Mouse (Mus musculus): ENCODE measurements around the gene Arfip2. TPM values are rescaled to one million over a fixed set of nuclear protein-coding genes. Genes with fewer than 3 reads are reported as not detected.
A peak's percentile ranks its signal among the peaks of the same experiment; 100 is the strongest.

Gene Arfip2
- total RNA-seq (2014; rRNA removed) (4.9 and 7.9 TPM in 2 replicates), polyA plus RNA-seq (2012; rRNA removed) (15.7 and 28.6 TPM in 2 replicates)

DNA sequence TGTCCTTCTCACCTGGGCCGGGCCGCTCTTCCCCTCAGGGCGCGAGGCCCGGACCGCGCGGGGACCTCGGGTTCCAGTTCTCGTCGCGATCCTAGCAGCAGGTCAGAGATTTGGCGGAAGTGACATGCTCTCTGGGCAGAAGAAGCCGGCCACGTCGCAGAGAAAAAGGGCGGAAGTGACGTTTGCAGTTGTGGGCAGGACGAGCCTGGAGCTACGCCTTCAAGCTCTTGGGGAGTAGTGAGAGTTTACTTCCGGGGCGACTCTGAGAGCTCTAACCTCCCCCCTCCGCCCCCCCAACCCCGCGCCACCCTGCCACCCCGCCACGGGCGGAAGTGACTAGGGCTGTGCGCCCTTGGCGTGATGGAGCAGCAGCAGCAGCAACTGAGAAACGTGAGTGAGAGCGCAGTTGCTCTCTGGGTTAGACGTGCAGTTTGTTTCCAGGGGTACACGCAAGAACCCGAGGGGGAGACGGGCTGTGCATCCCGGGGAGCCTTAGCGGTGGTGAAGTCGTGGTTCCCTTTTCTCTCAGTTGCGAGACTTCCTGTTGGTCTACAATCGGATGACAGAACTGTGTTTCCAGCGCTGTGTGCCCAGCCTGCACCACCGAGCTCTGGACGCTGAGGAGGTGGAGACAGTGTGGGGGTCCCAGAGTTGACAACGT lies at the start of gene Arfip2, which contains the start of gene Gm45799:
Gene Arfip2, minus strand, starts transcription at position 184 of the 661 bp plus-strand sequence.
Gene Gm45799, plus strand, starts transcription at position 320 of the 661 bp plus-strand sequence.
- Histone ChIP-seq H3K27me3 (ENCODE audit: control insufficient read depth, insufficient read depth, low read length) (no peaks in the 10 kb centered on the region), H3K4me1 (ENCODE audit: control insufficient read depth, insufficient read depth, low read length) (peaks cover 13% of the 10 kb centered on the region), H3K4me3 (ENCODE audit: insufficient read depth, low read depth, low read length) (peak within 1 kb of the TSS; percentile 94), H3K79me2 (ENCODE audit: control insufficient read depth, insufficient read depth, low read length) (peaks cover 14% of the 10 kb centered on the region; the same call in 1 of the 2 replicates), H3K27ac (replicated peaks; ENCODE audit: insufficient read depth, low read depth, low read length) (peak within 1 kb of the TSS; percentile 86), H3K36me3 (ENCODE audit: control insufficient read depth, insufficient read depth, low read length) (peaks cover 12% of the 10 kb centered on the region; the same call in 1 of the 2 replicates), H3K9ac (ENCODE audit: low read depth, low read length) (peak within 1 kb of the TSS; percentile 90)
- peak; percentile 61 for TF ChIP-seq POLR2A (IDR thresholded peaks at IDR 0.05; ENCODE audit: extremely low read depth, insufficient read depth, low read length)
- no peak for TF ChIP-seq CTCF (IDR thresholded peaks at IDR 0.05; ENCODE audit: low read depth, low read length)
- peak; percentile 97 for DNase-seq (ENCODE audit: extremely low read depth, low read depth, low spot score)
- WGBS, result under 1% methylated on average over 45 of the region's 45 CpGs

DNA sequence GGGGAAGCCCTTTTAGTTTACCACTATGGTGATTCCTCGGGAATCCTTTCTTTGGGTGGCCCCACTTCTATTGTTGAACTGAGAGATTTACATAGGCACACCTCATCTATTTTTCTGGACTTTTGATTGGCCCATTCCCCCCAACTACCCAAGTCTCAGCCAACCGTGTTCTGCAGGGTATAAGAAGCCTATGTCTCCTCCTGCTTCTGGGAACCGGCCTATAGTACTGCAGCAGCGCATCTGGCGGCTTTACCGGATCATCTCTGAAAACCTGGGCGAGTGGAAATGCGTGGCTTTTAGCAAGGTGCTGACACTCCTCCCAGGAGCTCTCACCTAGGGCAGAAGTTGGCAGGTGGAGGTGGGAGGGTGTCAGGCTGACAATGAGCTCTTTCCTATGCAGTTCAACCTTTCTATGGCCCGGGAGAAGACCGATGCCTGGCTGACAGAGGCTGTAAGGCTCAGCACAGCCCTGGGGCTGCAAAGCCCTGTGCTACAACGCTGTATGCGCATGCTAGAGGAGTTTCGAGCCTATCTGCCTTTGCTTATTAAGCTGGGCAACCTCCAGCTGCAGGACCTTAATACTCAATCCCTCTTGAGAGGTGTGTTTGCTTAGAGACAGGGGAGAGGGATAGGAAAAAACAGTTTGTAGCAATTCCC lies 45.5 kb upstream of the Arfip2 start:
- no peak overlapping the region for H3K4me3 ChIP-seq (ENCODE audit: insufficient read depth, low read depth, low read length)
- no peaks in the 10 kb centered on the region for H3K79me2 ChIP-seq (ENCODE audit: control insufficient read depth, insufficient read depth, low read length)
- WGBS, result 29% methylated on average over 13 of the region's 13 CpGs
- no peaks in the 10 kb centered on the region for H3K27me3 ChIP-seq (ENCODE audit: control insufficient read depth, insufficient read depth, low read length)
- DNase-seq (ENCODE audit: extremely low read depth, low read depth, low spot score), result no peak
- no peak overlapping the region for H3K27ac ChIP-seq (replicated peaks; ENCODE audit: insufficient read depth, low read depth, low read length)
- TF ChIP-seq CTCF (IDR thresholded peaks at IDR 0.05; ENCODE audit: low read depth, low read length) (no peak), POLR2A (IDR thresholded peaks at IDR 0.05; ENCODE audit: extremely low read depth, insufficient read depth, low read length) (no peak)
- no peaks in the 10 kb centered on the region for H3K4me1 ChIP-seq (ENCODE audit: control insufficient read depth, insufficient read depth, low read length)
- no peak overlapping the region for H3K9ac ChIP-seq (ENCODE audit: low read depth, low read length)
- no peaks in the 10 kb centered on the region for H3K36me3 ChIP-seq (ENCODE audit: control insufficient read depth, insufficient read depth, low read length)

DNA sequence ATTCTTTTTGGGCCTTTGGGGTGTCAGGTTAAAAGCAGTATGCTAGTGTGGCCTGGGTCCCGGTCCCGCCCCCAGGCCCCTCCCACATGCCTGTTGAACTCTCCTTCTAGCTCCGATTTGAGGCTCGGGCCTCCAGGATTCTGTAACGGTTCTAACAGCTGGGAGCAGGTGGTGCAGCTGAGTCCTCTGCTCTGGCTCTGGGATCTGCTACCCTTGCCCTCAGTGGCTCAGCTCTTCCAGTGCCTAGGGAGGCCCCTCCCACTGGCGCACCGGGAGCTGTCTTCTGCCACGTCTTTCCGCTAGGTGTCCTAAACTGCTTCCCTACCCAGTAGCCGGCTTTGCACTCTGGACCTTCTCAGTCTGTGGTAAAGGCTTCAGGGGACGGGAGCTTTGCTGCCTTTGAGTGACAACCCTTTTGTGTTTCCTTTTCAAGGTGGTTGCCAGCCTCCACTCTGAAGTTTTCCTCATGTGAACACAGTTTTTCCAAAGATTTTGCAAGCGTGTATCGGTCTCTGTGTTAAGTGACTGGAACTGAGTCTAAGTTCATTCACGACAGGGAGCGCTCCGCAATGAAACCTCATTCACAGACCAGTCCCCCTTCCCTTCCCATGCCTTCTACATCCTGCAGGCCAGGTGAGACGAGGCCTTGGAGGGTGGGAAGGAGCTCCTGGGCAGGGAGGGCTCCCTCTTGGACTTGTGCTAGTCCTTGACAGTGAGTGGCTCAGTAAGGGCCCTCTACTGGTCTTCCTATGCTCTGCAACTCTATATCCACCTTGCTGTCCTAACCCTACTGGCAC lies 10.6 kb upstream of the Arfip2 start, which contains the start of gene Dnhd1:
Gene Dnhd1, plus strand, starts transcription at position 189 of the 797 bp plus-strand sequence.
- peak; percentile 92 for DNase-seq (ENCODE audit: extremely low read depth, low read depth, low spot score)
- H3K27me3 ChIP-seq (ENCODE audit: control insufficient read depth, insufficient read depth, low read length), result no peaks in the 10 kb centered on the region
- TF ChIP-seq POLR2A (IDR thresholded peaks at IDR 0.05; ENCODE audit: extremely low read depth, insufficient read depth, low read length) (peak; percentile 46), CTCF (IDR thresholded peaks at IDR 0.05; ENCODE audit: low read depth, low read length) (peak; percentile 72)
- H3K9ac ChIP-seq (ENCODE audit: low read depth, low read length), result peak within 1 kb of the TSS; percentile 71
- H3K27ac ChIP-seq (replicated peaks; ENCODE audit: insufficient read depth, low read depth, low read length), result peak within 1 kb of the TSS; percentile 88
- 1% methylated on average over 17 of the region's 17 CpGs for WGBS
- peaks cover 7% of the 10 kb centered on the region; the same call in 1 of the 2 replicates for H3K4me1 ChIP-seq (ENCODE audit: control insufficient read depth, insufficient read depth, low read length)
- H3K36me3 ChIP-seq (ENCODE audit: control insufficient read depth, insufficient read depth, low read length), result peaks cover 4% of the 10 kb centered on the region; the same call in 1 of the 2 replicates
- H3K4me3 ChIP-seq (ENCODE audit: insufficient read depth, low read depth, low read length), result peak within 1 kb of the TSS; percentile 59
- no peaks in the 10 kb centered on the region for H3K79me2 ChIP-seq (ENCODE audit: control insufficient read depth, insufficient read depth, low read length)

DNA sequence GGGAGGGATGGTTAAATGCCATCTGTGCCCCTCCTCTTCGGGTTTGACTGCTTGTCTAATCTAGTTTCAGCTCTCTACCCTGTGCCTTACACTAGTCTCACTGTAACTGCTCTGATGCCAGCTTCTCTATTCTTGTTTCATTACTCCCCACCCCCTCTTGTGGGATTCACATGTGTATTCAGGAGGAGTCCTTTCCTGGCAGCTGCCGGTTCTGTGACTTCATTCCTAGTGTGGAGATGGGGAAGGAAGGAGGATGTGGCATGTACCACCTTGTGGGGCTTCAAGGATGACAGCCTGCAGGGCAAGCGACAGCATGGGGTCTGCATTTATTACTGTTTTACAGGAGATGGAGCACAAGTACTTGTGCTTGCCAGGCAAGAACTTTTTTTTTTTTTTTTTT lies 1.7 kb upstream of the Arfip2 start:
- no peaks in the 10 kb centered on the region for H3K27me3 ChIP-seq (ENCODE audit: control insufficient read depth, insufficient read depth, low read length)

DNA sequence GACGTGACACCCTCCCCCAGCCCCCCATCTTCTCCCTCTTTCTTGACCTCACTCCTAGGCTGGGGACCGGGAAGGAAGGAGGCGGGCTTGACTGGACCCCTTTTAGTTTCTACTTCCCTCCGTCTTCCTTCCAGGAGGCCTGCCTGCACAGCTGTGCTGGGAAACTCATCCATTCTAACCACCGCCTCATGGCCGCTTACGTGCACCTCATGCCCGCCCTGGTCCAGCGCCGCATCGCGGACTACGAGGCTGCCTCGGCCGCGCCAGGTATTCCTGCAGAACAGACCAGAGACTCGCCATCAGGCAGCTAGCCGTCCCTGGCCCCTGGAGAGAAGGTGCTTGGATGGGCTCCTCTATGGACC lies 659 bp upstream of the Arfip2 start:
- DNase-seq (ENCODE audit: extremely low read depth, low read depth, low spot score), result no peak
- Histone ChIP-seq H3K9ac (ENCODE audit: low read depth, low read length) (peak overlapping the region; percentile 90), H3K4me3 (ENCODE audit: insufficient read depth, low read depth, low read length) (peak overlapping the region; percentile 94), H3K36me3 (ENCODE audit: control insufficient read depth, insufficient read depth, low read length) (peaks cover 12% of the 10 kb centered on the region; the same call in 1 of the 2 replicates), H3K27me3 (ENCODE audit: control insufficient read depth, insufficient read depth, low read length) (no peaks in the 10 kb centered on the region), H3K79me2 (ENCODE audit: control insufficient read depth, insufficient read depth, low read length) (peaks cover 14% of the 10 kb centered on the region; the same call in 1 of the 2 replicates), H3K4me1 (ENCODE audit: control insufficient read depth, insufficient read depth, low read length) (peaks cover 13% of the 10 kb centered on the region), H3K27ac (replicated peaks; ENCODE audit: insufficient read depth, low read depth, low read length) (peak overlapping the region; percentile 86)
- under 1% methylated on average over 18 of the region's 18 CpGs for WGBS
- no peak for TF ChIP-seq CTCF (IDR thresholded peaks at IDR 0.05; ENCODE audit: low read depth, low read length)
- no peak for TF ChIP-seq POLR2A (IDR thresholded peaks at IDR 0.05; ENCODE audit: extremely low read depth, insufficient read depth, low read length)

More for the DNA sequence above, 1.7 kb upstream of the Arfip2 start:
- no peak for DNase-seq (ENCODE audit: extremely low read depth, low read depth, low spot score)
- WGBS, result 70% methylated on average over 3 of the region's 3 CpGs
- H3K79me2 ChIP-seq (ENCODE audit: control insufficient read depth, insufficient read depth, low read length), result peaks cover 14% of the 10 kb centered on the region; the same call in 1 of the 2 replicates
- no peak overlapping the region for H3K4me3 ChIP-seq (ENCODE audit: insufficient read depth, low read depth, low read length)
- H3K4me1 ChIP-seq (ENCODE audit: control insufficient read depth, insufficient read depth, low read length), result peaks cover 13% of the 10 kb centered on the region
- H3K9ac ChIP-seq (ENCODE audit: low read depth, low read length), result no peak overlapping the region; the same call in 1 of the 2 replicates
- H3K36me3 ChIP-seq (ENCODE audit: control insufficient read depth, insufficient read depth, low read length), result peaks cover 12% of the 10 kb centered on the region; the same call in 1 of the 2 replicates
- H3K27ac ChIP-seq (replicated peaks; ENCODE audit: insufficient read depth, low read depth, low read length), result no peak overlapping the region
- TF ChIP-seq CTCF (IDR thresholded peaks at IDR 0.05; ENCODE audit: low read depth, low read length) (no peak), POLR2A (IDR thresholded peaks at IDR 0.05; ENCODE audit: extremely low read depth, insufficient read depth, low read length) (no peak)
